Mouse (Mus musculus) midbrain, embryonic 10.5 days (tissue): Measurements from ENCODE around the gene Six5. TPM values are rescaled to one million over a fixed set of nuclear protein-coding genes. Genes with fewer than 3 reads are reported as not detected.
"Not testable (repeated sequence)": the region's sequence is repeated elsewhere in the genome, so short reads cannot be mapped to it uniquely, and the experiment has no call there.

Source experiments
- DNase-seq: peaks from one replicate; pipeline ENCODE4 v3.0.0-alpha.2; 2017; ENCODE audit warnings: low spot score
- H3K27ac ChIP-seq: fragments of 300-500 bp; sonication (generic); replicated peaks from 2 replicates; pipeline ENCODE4 v1.5.1; 2016; ENCODE audit warnings: mild to moderate bottlenecking
- H3K27me3 ChIP-seq: fragments of 300-500 bp; sonication (generic); 2 replicates; pipeline ENCODE4 v1.6.1; 2016; ENCODE audit warnings: low read depth, mild to moderate bottlenecking; ENCODE audit not compliant: poor library complexity, severe bottlenecking
- H3K36me3 ChIP-seq: fragments of 300-500 bp; sonication (generic); 2 replicates; pipeline ENCODE4 v1.6.1; 2016; ENCODE audit warnings: mild to moderate bottlenecking, moderate library complexity
- H3K4me1 ChIP-seq: fragments of 300-500 bp; sonication (generic); 2 replicates; pipeline ENCODE4 v1.6.1; 2016
- H3K4me3 ChIP-seq: fragments of 300-500 bp; sonication (generic); 2 replicates; pipeline ENCODE4 v1.5.1; 2016; ENCODE audit warnings: mild to moderate bottlenecking, moderate library complexity
- H3K9me3 ChIP-seq: fragments of 300-500 bp; sonication (generic); replicated peaks from 2 replicates; pipeline ENCODE4 v1.6.1; 2016; ENCODE audit warnings: mild to moderate bottlenecking
- WGBS: fragments of 180-500 bp; shearing (Covaris S2); methylation state at CpG from one replicate; pipeline ENCODE4 v1.1.7; 2016; 5-methylcytosine and 5-hydroxymethylcytosine counted together
- polyA plus RNA-seq: library from polyadenylated mRNA; unstranded; fragments of >200 nt; fragmentation: Nextera tagmentation; extraction: Ambion mirVana; gene quantifications from 2 replicates; pipeline ENCODE4 v1.2.1, GENCODE M21; 2016

Six5 gene
- polyA plus RNA-seq, 1 experiment from 2014 or later = 7.2 TPM

DNA sequence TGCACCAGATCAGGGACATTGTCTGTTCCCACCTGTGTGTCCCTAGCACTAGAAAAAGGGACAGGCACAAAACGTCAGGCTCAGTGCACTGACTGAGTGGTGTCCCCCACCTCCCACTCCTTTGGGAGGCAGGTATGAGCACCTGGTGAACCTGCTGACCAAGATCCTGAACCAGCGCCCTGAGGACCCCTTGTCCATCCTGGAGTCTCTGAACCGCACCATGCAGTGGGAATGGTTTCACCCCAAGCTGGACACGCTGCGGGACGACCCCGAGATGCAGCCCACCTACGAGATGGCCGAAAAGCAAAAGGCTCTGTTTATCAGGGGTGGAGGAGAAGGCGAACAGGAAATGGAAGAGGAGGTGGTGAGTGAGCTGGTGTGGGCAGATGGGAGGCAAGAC is 37.0 kb upstream of the Six5 start:
- DNase-seq = no peak
- Histone ChIP-seq H3K36me3 (peaks cover 34% of the 10 kb centered on the region), H3K27ac (no peak overlapping the region), H3K27me3 (no peaks in the 10 kb centered on the region), H3K9me3 (no peaks in the 10 kb centered on the region), H3K4me1 (peaks cover 16% of the 10 kb centered on the region), H3K4me3 (no peak overlapping the region)
- WGBS = 88% methylated on average over 10 of the region's 10 CpGs

DNA sequence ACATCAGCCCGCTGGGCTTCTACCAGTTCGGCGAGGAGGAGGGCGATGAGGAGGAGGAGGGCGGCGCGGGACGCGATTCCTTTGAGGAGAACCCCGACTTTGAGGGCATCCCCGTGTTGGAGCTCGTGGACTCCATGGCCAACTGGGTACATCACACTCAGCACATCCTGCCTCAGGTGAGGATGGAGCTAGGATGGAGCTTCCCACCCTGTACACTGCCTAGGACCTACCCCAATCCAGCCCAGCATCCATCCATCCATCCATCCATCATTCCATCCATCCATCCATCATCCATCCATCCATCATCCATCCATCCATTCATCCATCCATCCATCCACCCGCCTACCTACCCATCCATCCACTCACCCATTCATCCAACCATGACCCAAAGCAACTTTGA is 28.5 kb upstream of the Six5 start:
- no peaks in the 10 kb centered on the region for H3K36me3 ChIP-seq
- 0 out of 2 replicates have a peak, but pooled peaks cover 4% of the 10 kb centered on the region for H3K9me3 ChIP-seq
- H3K4me1 ChIP-seq = no peaks in the 10 kb centered on the region
- H3K27me3 ChIP-seq = peaks cover 42% of the 10 kb centered on the region
- DNase-seq = no peak
- H3K27ac ChIP-seq = no peak overlapping the region
- H3K4me3 ChIP-seq = no peak overlapping the region
- 59% methylated on average over 13 of the region's 13 CpGs for WGBS

DNA sequence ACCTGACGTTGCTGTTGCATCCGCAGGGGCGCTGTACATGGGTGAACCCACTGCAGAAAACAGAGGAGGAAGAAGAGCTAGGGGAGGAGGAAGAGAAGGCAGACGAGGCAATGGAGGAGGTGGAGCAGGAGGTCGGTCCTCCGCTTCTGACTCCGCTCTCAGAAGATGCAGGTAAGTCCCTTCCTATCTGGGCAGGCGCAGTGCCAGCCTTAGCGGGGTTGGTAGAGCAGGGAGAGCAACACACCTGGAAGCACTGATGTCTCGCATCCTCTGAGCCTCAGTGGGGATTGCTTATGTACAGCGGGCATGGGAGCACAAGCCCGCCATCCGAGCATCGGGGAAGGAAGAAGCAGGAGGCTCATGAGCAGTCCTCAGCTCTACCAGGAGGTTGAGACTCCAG is 27.3 kb upstream of the Six5 start:
- no peak overlapping the region for H3K27ac ChIP-seq
- peaks cover 42% of the 10 kb centered on the region for H3K27me3 ChIP-seq
- DNase-seq = no peak
- H3K4me1 ChIP-seq = no peaks in the 10 kb centered on the region
- no peaks in the 10 kb centered on the region for H3K36me3 ChIP-seq
- H3K4me3 ChIP-seq = no peak overlapping the region
- 44% methylated on average over 14 of the region's 14 CpGs for WGBS
- 0 out of 2 replicates have a peak, but pooled peaks cover 4% of the 10 kb centered on the region for H3K9me3 ChIP-seq

DNA sequence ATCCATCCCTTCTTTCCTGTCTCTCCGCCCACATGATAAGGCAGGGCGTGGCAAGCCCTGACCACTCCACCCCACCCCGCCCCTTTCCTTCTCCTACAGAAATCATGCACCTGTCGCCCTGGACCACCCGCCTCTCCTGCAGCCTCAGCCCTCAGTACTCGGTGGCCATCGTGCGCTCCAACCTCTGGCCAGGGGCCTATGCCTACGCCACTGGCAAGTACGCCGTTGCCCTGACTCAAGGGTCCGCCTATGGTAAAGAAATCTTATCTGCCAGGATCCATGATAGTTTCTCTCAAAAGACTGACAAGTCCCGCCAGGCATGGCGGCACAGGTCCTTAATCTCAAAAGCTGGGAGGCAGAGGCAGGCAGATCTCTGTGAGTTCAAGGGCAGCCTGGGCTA is 26.5 kb upstream of the Six5 start:
- Histone ChIP-seq H3K9me3 (0 out of 2 replicates have a peak, but pooled peaks cover 4% of the 10 kb centered on the region), H3K4me1 (no peaks in the 10 kb centered on the region), H3K27me3 (peaks cover 42% of the 10 kb centered on the region), H3K36me3 (no peaks in the 10 kb centered on the region), H3K4me3 (no peak overlapping the region), H3K27ac (no peak overlapping the region)
- no peak for DNase-seq
- WGBS = 69% methylated on average over 14 of the region's 14 CpGs

DNA sequence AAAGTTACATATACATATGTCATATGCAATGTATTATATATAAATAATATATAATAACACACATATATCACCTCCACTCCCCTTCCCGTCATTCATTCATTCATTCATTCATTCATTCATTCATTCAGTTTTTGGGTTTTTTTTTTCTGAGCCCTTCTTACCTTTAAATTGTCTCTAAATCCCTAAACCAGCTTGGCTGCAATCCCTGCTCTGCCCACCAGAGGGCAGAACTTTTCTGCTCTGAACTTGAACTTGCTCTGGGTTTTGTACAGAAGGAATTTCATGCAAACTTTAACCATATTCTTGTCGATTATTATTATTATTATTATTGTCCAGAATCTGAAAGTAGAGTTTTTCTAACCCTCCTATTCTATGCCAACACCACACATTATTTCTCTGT is 25.7 kb upstream of the Six5 start:
- Histone ChIP-seq H3K27ac (no peak overlapping the region), H3K4me3 (no peak overlapping the region), H3K4me1 (no peaks in the 10 kb centered on the region), H3K9me3 (0 out of 2 replicates have a peak, but pooled peaks cover 4% of the 10 kb centered on the region), H3K27me3 (peaks cover 38% of the 10 kb centered on the region), H3K36me3 (no peaks in the 10 kb centered on the region)
- DNase-seq = peak; percentile 73
- WGBS = 9% methylated on average over 2 of the region's 2 CpGs

DNA sequence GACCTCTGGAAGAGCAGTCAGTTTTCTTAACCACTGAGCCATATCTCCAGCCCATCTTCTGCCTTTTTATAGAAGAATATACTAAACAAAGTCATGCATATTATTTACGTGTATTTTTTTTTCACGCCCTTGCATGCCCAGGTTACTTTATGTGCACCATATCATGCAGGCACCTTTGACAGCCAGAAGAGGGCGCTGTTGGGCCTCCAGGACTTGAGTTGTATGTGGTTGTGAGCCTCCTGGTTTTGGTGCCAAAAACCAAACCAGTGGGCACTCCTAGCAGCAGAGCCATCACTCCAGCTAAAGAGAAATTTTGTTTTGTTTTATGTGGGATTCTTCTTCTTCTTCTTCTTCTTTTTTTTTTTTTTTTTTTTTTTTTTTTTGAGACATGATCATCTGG is 24.9 kb upstream of the Six5 start:
- WGBS = 50% methylated on average over 3 of the region's 3 CpGs
- peaks cover 33% of the 10 kb centered on the region for H3K27me3 ChIP-seq
- H3K4me3 ChIP-seq = no peak overlapping the region
- no peak for DNase-seq
- H3K4me1 ChIP-seq = no peaks in the 10 kb centered on the region
- no peaks in the 10 kb centered on the region for H3K36me3 ChIP-seq
- H3K27ac ChIP-seq = no peak overlapping the region
- 0 out of 2 replicates have a peak, but pooled peaks cover 4% of the 10 kb centered on the region for H3K9me3 ChIP-seq

DNA sequence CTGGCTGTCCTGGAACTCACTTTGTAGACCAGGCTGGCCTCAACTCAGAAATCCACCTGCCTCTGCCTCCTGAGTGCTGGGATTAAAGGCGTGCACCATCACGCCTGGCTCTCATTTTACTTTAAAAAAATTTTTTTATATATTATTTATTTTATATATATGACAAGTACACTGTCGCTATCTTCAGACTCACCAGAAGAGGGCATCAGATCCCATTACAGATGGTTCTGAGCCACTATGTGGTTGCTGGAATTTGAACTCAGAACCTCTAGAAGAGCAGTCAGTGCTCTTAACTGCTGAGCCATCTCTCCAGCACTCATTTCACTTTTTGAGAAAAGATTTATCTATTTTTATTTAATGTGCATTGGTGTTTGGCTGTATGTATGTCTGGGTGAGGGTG is 23.4 kb upstream of the Six5 start:
- not testable (repeated sequence) for H3K27ac ChIP-seq, H3K4me1 ChIP-seq, H3K36me3 ChIP-seq, H3K9me3 ChIP-seq, DNase-seq, H3K4me3 ChIP-seq
- H3K27me3 ChIP-seq = peaks cover 18% of the 10 kb centered on the region
- 60% methylated on average over 3 of the region's 3 CpGs for WGBS

DNA sequence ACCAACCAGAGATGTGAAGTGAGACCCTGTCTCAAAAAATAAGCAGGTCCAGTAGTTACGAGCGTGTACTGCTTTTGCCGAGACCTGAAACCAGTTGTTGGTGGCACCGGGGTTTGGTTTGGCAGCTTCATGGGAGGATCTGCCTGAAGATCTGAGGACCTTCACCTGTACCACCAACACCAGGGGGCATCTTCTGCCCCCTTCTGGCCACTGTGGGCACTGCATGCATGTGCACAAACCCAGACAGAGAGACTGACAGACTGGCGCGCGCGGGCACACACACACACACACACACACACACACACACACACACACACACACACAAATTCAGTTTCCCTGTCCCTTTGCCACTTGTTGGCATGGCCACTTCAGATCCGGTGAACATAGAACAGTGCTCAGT is 20.9 kb upstream of the Six5 start:
- WGBS = 80% methylated on average over 9 of the region's 9 CpGs
- peaks cover 10% of the 10 kb centered on the region for H3K36me3 ChIP-seq
- no peak overlapping the region for H3K4me3 ChIP-seq
- no peak for DNase-seq
- no peaks in the 10 kb centered on the region for H3K27me3 ChIP-seq
- H3K27ac ChIP-seq = no peak overlapping the region
- H3K4me1 ChIP-seq = peaks cover 23% of the 10 kb centered on the region
- H3K9me3 ChIP-seq = no peaks in the 10 kb centered on the region

DNA sequence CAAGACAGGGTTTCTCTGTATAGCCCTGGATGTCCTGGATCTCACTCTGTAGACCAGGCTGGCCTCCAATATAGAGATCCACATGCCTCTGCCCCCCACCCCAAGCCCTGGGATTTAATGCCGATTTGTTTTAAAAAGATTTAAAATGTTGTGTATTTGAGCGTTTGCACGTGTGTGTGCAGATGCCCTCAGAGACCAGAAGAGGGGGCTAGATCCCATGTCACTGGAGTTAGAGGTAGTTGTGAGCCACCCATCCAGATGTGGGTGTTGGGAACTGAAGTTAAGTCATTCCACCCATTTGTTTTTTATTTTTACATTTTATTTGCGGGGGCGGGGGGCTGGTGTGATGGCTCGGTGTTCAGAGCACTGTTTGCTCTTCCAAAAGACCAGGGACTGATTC is 19.9 kb upstream of the Six5 start:
- no peaks in the 10 kb centered on the region for H3K9me3 ChIP-seq
- no peak overlapping the region for H3K27ac ChIP-seq
- peaks cover 23% of the 10 kb centered on the region for H3K4me1 ChIP-seq
- H3K27me3 ChIP-seq = no peaks in the 10 kb centered on the region
- H3K4me3 ChIP-seq = no peak overlapping the region
- H3K36me3 ChIP-seq = peaks cover 20% of the 10 kb centered on the region
- 89% methylated on average over 6 of the region's 6 CpGs for WGBS
- DNase-seq = no peak

DNA sequence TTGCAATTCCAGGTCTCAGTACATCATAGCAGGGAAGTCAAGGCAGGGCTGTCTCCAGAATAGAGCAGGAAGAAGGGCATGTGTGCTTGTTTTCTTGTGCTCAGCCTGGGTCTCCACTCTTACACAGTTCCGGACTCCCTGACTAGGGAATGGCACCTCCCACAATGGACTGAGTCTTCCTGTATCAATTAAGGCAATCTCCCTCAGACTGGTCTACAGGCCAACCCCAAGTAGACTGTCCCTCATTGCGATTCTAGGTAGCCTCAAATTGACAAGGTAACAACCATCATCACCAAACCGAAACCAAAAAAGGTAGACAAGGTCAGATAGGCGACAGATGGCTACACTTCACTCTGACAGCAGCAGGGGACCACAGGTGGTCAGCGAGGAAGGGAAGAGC is 19.2 kb upstream of the Six5 start:
- Histone ChIP-seq H3K27ac (peak overlapping the region; percentile 64; the same call in 1 of the 2 replicates), H3K27me3 (no peaks in the 10 kb centered on the region), H3K4me3 (peak overlapping the region; percentile 96), H3K36me3 (peaks cover 27% of the 10 kb centered on the region), H3K4me1 (peaks cover 23% of the 10 kb centered on the region), H3K9me3 (no peaks in the 10 kb centered on the region)
- no peak for DNase-seq
- 67% methylated on average over 5 of the region's 5 CpGs for WGBS

DNA sequence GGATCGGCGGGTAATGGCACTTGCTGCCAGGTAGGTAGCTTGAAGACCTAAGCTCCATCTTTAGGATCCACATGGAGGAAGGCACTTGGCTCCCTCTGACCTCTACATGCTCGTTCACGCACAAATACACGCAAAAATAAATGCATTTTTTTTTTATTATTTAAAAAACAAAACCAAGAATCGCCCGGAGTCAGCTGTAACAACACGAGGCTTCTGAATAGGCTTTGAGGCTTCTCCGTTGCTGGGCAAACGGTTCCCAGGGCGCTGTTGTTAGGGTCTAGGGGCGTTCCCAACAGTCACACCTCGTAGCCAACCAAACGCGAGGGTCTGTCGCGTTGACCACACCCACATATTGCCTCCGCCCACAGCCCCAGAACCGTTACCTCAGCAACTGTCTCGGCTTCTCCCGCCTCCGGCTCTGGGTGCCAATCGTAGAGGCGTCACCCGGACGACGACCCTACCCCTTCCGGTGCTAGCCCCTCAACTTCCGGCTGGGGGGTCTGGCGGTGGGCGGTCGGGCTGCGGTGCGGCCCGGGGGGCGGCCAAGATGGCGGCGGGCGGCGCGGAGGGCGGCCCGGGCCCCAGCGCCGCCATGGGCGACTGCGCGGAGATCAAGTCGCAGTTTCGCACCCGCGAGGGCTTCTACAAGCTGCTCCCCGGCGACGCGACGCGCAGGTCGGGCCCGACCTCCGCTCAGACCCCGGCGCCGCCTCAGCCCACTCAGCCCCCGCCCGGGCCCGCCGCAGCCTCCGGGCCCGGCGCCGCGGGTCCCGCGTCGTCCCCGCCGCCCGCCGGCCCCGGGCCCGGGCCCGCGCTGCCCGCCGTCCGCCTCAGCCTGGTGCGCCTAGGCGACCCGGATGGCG is 18.4 kb upstream of the Six5 start, which contains the start of gene Dmwd:
TSS of gene Dmwd (plus strand) at position 505 of the 863 bp plus-strand sequence.
- Histone ChIP-seq H3K27ac (peak within 1 kb of the TSS; percentile 94), H3K4me1 (peaks cover 23% of the 10 kb centered on the region), H3K9me3 (no peaks in the 10 kb centered on the region), H3K27me3 (no peaks in the 10 kb centered on the region), H3K4me3 (peak within 1 kb of the TSS; percentile 96), H3K36me3 (peaks cover 35% of the 10 kb centered on the region)
- DNase-seq = peak; percentile 99
- WGBS = under 1% methylated on average over 88 of the region's 91 CpGs

DNA sequence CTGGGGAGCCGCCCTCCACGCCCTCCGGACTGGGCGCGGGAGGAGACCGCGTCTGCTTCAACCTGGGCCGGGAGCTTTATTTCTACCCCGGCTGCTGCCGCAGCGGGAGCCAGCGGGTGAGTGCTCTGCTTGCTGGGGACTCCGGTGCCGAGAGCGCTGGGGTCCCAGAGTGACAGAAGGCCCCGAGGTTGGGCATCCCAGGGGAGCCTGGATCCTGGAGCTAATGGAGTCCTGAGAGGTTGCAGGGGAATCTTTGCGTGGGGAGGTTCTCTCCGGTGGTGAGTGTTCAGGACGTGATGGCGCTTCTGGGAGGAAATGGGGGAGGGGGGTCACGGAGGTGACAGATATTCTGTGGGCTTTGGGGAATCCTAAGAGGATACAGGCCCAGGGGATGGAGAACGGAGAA is 17.8 kb upstream of the Six5 start:
- no peaks in the 10 kb centered on the region for H3K27me3 ChIP-seq
- DNase-seq = peak; percentile 43
- peak overlapping the region; percentile 96 for H3K4me3 ChIP-seq
- peak overlapping the region; percentile 94 for H3K27ac ChIP-seq
- WGBS = under 1% methylated on average over 22 of the region's 22 CpGs
- H3K4me1 ChIP-seq = peaks cover 26% of the 10 kb centered on the region
- H3K36me3 ChIP-seq = peaks cover 41% of the 10 kb centered on the region
- H3K9me3 ChIP-seq = no peaks in the 10 kb centered on the region

DNA sequence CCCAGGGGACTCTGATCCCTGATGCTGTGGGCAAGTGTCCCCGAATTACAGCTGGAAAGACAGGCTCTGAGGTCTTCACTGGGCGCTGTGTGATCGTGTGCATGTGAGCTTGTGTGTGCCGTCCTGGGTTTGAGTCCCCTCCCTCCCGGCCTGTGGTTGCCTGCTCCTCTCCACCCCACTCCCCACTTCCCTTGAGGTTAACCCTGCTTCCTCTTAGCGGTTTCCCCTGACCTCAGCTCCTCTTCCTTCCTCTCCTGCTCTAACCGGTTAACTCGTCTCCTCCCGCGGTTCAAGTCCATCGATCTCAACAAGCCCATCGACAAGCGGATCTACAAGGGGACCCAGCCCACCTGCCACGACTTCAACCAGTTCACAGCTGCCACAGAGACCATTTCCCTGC is 16.6 kb upstream of the Six5 start:
- peaks cover 53% of the 10 kb centered on the region for H3K36me3 ChIP-seq
- no peaks in the 10 kb centered on the region for H3K27me3 ChIP-seq
- 82% methylated on average over 14 of the region's 14 CpGs for WGBS
- H3K4me3 ChIP-seq = peak overlapping the region; percentile 96
- DNase-seq = no peak
- H3K4me1 ChIP-seq = peaks cover 36% of the 10 kb centered on the region
- no peaks in the 10 kb centered on the region for H3K9me3 ChIP-seq
- no peak overlapping the region for H3K27ac ChIP-seq
